8 mouse cellular contexts compared by ENCODE assay signal in the genomic region with DNA sequence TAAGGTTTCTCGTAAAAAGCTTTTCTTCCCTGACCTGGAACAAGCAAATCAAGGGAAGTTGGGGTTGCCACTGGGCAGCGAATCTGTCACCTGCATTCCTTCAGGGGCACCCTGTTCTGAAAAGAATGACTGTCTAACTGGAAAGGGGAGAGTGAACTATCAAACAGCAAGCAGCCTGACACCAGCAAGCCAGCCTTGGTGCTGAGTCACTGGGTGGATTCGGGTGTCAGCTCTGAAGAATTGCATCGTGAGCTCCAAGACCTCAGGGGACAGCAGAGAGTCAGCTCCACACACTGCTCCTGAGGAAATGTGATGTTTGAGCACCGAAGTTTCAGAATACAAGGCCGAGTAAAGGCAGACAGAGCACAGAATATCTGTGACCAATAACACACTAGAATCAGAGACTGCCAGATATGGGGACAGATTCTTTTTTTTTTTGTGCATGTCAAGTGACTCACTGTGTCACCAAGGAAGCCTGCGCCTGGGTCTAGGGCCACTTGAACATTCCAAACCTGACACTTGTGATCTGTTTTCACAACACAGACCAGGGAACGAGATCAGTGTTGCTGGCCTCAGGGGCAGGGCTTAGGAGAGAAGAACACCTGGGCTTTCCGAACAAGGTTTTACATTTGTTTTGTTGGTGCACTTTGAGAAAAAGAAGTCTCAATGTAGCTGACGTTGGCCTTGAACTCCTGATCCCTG. TPM values are rescaled to one million over a fixed set of nuclear protein-coding genes. Genes with fewer than 3 reads are reported as not detected.
DNase-seq lines count a peak whose midpoint lies in the region.

No protein-coding gene starts in this region.

- WGBS in embryonic facial prominence, embryonic 10.5 days = 54% methylated on average over 10 of the region's 10 CpGs

- peaks cover 8% of the 10 kb centered on the region; the same call in 1 of the 2 replicates for H3K9me3 ChIP-seq in embryonic facial prominence, embryonic 10.5 days

- intact Hi-C loops in heart, postnatal 25 days (cut with DNase I) = no loop called here

- H3K27me3 ChIP-seq in embryonic facial prominence, embryonic 10.5 days (replicated peaks; ENCODE audit: low read depth, poor library complexity, severe bottlenecking) = no peaks in the 10 kb centered on the region

- no peak overlapping the region for H3K27ac ChIP-seq in embryonic facial prominence, embryonic 10.5 days (replicated peaks)

- DNase-seq in urinary bladder, adult 18-20 months (ENCODE audit: low spot score in 2 of 2) = peak; percentile 27 to 52
- DNase-seq in urinary bladder, adult 2 months (ENCODE audit: low spot score) = no peak
- peak; percentile 27 for DNase-seq in embryonic facial prominence, embryonic 10.5 days (ENCODE audit: low spot score)
- peak; percentile 18 for DNase-seq in heart, postnatal 25 days (ENCODE audit: low spot score)
- peak; percentile 38 to 42 for DNase-seq in urinary bladder, postnatal 36 days (ENCODE audit: low spot score in 2 of 2)
- DNase-seq in kidney, adult 18-20 months = no peak
- no peak for DNase-seq in cerebellum, adult 11-12 months
- DNase-seq in kidney, postnatal 10 days = no peak

- no peak overlapping the region for H3K4me3 ChIP-seq in embryonic facial prominence, embryonic 10.5 days

- peaks cover 25% of the 10 kb centered on the region for H3K4me1 ChIP-seq in embryonic facial prominence, embryonic 10.5 days

- peaks cover 6% of the 10 kb centered on the region; the same call in 1 of the 2 replicates for H3K36me3 ChIP-seq in embryonic facial prominence, embryonic 10.5 days (replicated peaks)

RNA-seq across cellular contexts. Expression of a gene that starts 59.6 kb away (rescaled TPM):
- polyA plus RNA-seq in urinary bladder, adult 2 months (2012; rRNA removed) = 38.1 and 38.6 TPM in 2 replicates
- 1.2 and 1.4 TPM in 2 replicates for polyA plus RNA-seq in embryonic facial prominence, embryonic 10.5 days (2016; fragmentation: Nextera tagmentation; extraction: Ambion mirVana)
- 1 to 10 TPM; 3.1 to 3.4 TPM for total RNA-seq in heart, postnatal 25 days (2021)

Comparison
In these comparisons a context has a peak if more than half of its experiments do, and no peak if none do; other contexts are left out.
1. DNase-seq: peak in urinary bladder, adult 18-20 months (2 of 2), embryonic facial prominence, embryonic 10.5 days (single experiment), heart, postnatal 25 days (single experiment) and urinary bladder, postnatal 36 days (2 of 2); none in urinary bladder, adult 2 months (single experiment), kidney, adult 18-20 months (single experiment), cerebellum, adult 11-12 months (single experiment) and kidney, postnatal 10 days (single experiment).
2. RNA of a gene that starts 59.6 kb away (polyA plus RNA-seq): 38.1 to 38.6 TPM in urinary bladder, adult 2 months; 1.2 to 1.4 TPM in embryonic facial prominence, embryonic 10.5 days; every median in the first group is over 10 times any median in the second.